Mouse (Mus musculus) heart, embryonic 13.5 days (tissue): Measurements from ENCODE around the gene Agmat. TPM values are rescaled to one million over a fixed set of nuclear protein-coding genes. Genes with fewer than 3 reads are reported as not detected.

Experiments used
- ATAC-seq: fragments of 200-750 bp; cut with Nextera tagmentation; 2 replicates; pipeline ENCODE4 v1.8.0; 2017; ENCODE audit warnings: moderate TSS enrichment; ENCODE audit not compliant: insufficient number of reproducible peaks, low FRiP score, low TSS enrichment; ENCODE audit errors: extremely low read depth
- H3K27ac ChIP-seq: fragments of 300-500 bp; sonication (generic); replicated peaks from 2 replicates; pipeline ENCODE4 v1.5.1; 2015; ENCODE audit warnings: moderate library complexity, mild to moderate bottlenecking, inconsistent platforms
- H3K27me3 ChIP-seq: fragments of 300-500 bp; sonication (generic); replicated peaks from 2 replicates; pipeline ENCODE4 v1.6.1; 2015; ENCODE audit warnings: mild to moderate bottlenecking, inconsistent platforms
- H3K36me3 ChIP-seq: fragments of 300-500 bp; sonication (generic); 2 replicates; pipeline ENCODE4 v1.6.1; 2015; ENCODE audit warnings: mild to moderate bottlenecking, inconsistent platforms
- H3K4me1 ChIP-seq: fragments of 300-500 bp; sonication (generic); 2 replicates; pipeline ENCODE4 v1.6.1; 2015; ENCODE audit warnings: inconsistent platforms
- H3K4me2 ChIP-seq: fragments of 300-500 bp; sonication (generic); 2 replicates; pipeline ENCODE4 v1.6.1; 2015; ENCODE audit warnings: inconsistent platforms, mild to moderate bottlenecking, moderate library complexity
- H3K4me3 ChIP-seq: fragments of 300-500 bp; sonication (generic); 2 replicates; pipeline ENCODE4 v1.5.1; 2015; ENCODE audit warnings: moderate library complexity, mild to moderate bottlenecking, inconsistent platforms
- H3K9ac ChIP-seq: fragments of 300-500 bp; sonication (generic); 2 replicates; pipeline ENCODE4 v1.6.1; 2015; ENCODE audit warnings: inconsistent platforms, mild to moderate bottlenecking, moderate library complexity
- H3K9me3 ChIP-seq: fragments of 300-500 bp; sonication (generic); 2 replicates; pipeline ENCODE4 v1.6.1; 2016; ENCODE audit warnings: inconsistent platforms
- WGBS: fragments of 180-500 bp; shearing (Covaris S2); methylation state at CpG from one replicate; pipeline ENCODE4 v1.1.7; 2015; ENCODE audit warnings: mixed read lengths; 5-methylcytosine and 5-hydroxymethylcytosine counted together
- polyA plus RNA-seq: library from polyadenylated mRNA; unstranded; fragments of >200 nt; fragmentation: Nextera tagmentation; extraction: Ambion mirVana; gene quantifications from 2 replicates; pipeline ENCODE4 v1.2.1, GENCODE M21; 2015

Gene Agmat
- 1.0 and 1.9 TPM in 2 replicates for polyA plus RNA-seq

DNA sequence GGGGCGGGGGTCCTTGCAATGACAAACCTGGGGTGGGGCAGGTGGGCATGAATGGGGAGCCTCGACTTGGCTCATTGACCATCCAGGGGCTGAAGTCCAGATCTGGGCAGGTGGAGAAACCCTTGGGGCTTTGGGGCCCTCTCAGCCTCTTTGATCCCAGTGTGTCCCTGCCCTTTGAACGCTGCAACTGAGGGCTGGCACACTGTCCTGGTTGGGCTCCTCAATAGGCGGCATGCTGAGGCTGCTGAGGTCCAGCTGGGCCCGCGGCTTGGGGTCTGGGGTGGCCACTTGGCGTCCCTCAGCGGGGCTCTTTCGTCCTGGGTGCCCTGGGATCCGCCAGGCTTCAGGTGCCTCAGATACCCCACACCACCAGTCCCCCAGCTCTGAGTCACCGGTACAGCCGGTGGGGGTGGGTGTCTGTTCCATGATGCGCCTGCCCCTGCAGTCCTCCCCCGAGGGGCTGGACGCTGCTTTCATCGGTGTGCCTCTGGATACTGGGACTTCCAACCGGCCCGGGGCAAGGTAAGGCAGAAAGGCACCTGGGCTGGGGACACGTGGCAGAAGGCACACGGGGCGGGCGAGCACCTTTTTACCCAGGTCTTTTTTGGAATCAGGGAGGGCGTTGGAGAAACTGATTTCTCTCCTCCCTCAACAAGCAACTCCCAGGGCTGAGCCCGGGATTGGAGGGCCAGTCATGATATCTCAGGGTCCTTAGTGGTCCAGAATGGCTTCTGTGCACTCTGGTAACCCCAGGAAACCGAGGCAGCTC lies at the start of gene Agmat:
Gene Agmat, plus strand, starts transcription at position 95 of the 769 bp plus-strand sequence.
- 25% methylated on average over 25 of the region's 25 CpGs for WGBS
- H3K4me2 ChIP-seq, result peak within 1 kb of the TSS; percentile 15; the same call in 1 of the 2 replicates
- no peak for ATAC-seq

DNA sequence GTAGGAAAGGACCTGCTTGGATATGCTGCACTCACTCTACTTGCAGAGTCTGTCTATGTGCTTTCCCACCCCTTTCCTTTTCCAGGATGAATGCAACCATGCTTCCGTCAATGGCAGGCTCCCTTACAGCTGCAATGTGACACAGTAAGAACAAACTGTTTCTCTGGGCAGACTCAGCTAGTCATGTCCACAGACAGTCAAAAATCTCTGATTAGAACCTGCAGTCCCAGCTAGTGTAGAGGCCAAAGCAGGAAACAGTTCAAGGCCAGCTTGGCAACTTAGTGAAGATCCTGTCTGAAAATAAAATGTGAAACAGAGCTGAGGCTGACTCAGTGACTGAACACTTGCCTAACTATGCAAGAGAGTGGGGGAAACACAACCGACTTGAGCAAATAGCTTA lies 41.8 kb upstream of the Agmat start:
- Histone ChIP-seq H3K4me2 (no peak overlapping the region), H3K9ac (no peak overlapping the region), H3K4me3 (no peak overlapping the region), H3K4me1 (no peaks in the 10 kb centered on the region), H3K36me3 (peaks cover 100% of the 10 kb centered on the region), H3K9me3 (no peaks in the 10 kb centered on the region), H3K27ac (no peak overlapping the region), H3K27me3 (no peaks in the 10 kb centered on the region)
- no peak for ATAC-seq
- 89% methylated on average over 2 of the region's 2 CpGs for WGBS

More for the DNA sequence above, at the start of gene Agmat:
- H3K9me3 ChIP-seq, result no peaks in the 10 kb centered on the region
- no peak within 1 kb of the TSS for H3K27ac ChIP-seq
- H3K36me3 ChIP-seq, result no peaks in the 10 kb centered on the region
- H3K27me3 ChIP-seq, result peaks cover 10% of the 10 kb centered on the region; the same call in 1 of the 2 replicates
- H3K4me3 ChIP-seq, result no peak within 1 kb of the TSS
- H3K9ac ChIP-seq, result peak within 1 kb of the TSS; percentile 37; the same call in 1 of the 2 replicates
- peaks cover 33% of the 10 kb centered on the region for H3K4me1 ChIP-seq

DNA sequence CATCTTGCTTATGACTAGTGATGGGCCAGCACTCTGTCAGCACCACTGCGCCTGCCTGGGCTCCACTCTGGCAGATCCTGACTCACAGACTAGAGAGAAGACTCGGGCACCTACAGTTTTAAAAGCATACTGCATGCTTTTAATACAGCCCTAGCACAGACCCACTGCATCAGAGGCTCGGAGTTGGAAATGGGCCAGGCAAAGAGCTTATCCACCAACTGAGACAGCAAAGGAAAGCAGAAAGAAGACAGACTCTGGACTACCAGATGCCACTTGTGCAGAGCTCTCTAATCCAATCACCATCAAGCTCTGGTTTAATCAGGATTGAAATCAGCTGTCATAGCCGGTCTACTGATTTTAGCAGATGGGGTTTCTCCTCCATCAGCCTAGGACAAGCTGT lies 41.1 kb upstream of the Agmat start:
- Histone ChIP-seq H3K9me3 (no peaks in the 10 kb centered on the region), H3K36me3 (peaks cover 100% of the 10 kb centered on the region), H3K4me2 (no peak overlapping the region), H3K4me3 (no peak overlapping the region), H3K4me1 (no peaks in the 10 kb centered on the region), H3K27ac (no peak overlapping the region), H3K27me3 (no peaks in the 10 kb centered on the region), H3K9ac (no peak overlapping the region)
- 71% methylated on average over 4 of the region's 4 CpGs for WGBS
- ATAC-seq, result no peak

DNA sequence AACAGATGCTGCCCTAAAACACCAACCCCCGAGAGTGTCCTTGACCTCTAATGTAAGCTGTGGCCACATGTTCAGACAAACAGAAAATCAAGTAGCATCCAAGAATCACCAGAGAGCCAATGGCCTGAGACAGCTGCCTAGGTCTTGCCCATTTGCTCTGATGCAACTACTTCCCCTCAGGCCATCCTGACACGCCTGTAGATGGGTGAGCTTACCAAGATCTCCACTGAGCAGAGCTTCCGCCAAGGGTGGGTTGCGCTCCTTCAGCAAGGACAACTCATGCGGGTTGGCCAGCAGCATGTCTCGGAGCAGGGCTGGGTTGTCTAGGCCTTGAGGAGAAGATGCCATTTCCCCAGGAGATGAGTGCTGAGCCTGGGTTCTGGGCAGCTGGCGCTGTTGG lies 38.5 kb upstream of the Agmat start:
- Histone ChIP-seq H3K9me3 (no peaks in the 10 kb centered on the region), H3K4me2 (no peak overlapping the region), H3K4me1 (no peaks in the 10 kb centered on the region), H3K27ac (no peak overlapping the region), H3K9ac (no peak overlapping the region), H3K27me3 (no peaks in the 10 kb centered on the region), H3K36me3 (peaks cover 100% of the 10 kb centered on the region), H3K4me3 (no peak overlapping the region)
- WGBS, result 90% methylated on average over 7 of the region's 7 CpGs
- no peak for ATAC-seq

DNA sequence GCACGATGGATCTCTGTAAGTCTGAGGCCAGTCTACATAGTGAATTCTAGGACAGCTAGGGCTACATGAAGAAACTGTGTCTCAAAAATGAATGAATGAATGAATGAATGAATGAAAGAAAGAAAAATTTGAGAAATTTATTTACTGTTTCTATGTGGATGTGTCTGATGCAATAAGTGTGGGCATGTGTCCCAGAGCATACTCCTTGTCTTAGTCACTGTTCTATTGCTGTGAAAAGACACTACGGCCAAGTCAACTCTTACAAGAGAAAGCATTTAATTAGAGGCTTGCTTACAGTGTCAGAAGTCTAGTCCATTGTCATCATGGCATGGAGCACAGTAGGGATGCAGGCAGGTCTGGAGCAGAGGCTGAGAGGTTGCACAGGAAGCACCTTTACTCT lies 37.5 kb upstream of the Agmat start:
- Histone ChIP-seq H3K4me2 (no peak overlapping the region), H3K27me3 (no peaks in the 10 kb centered on the region), H3K27ac (no peak overlapping the region), H3K9ac (no peak overlapping the region), H3K36me3 (peaks cover 97% of the 10 kb centered on the region), H3K9me3 (no peaks in the 10 kb centered on the region), H3K4me1 (0 out of 2 replicates have a peak, but pooled peaks cover under 1% of the 10 kb centered on the region), H3K4me3 (no peak overlapping the region)
- ATAC-seq, result no peak
- WGBS, result 94% methylated on average over 2 of the region's 2 CpGs

DNA sequence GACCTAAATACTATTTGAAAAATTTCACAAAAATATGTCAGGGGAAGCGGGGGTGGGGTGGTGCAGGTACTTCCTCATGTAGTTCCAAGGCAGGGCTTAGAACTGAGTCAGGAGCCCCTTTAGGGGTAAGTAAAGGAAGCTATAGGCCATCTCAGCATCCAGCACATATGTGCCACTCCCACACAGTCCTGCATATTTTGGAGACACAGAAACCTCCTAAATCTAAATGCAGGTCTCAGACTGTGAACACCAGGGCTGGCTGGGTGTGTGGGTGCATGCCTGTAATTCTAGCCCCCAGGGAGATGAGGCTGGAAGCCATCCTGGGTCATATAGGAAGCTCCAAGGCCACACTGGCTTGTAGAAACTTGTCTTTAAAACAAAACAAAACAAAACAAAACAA lies 35.2 kb upstream of the Agmat start:
- no peak for ATAC-seq
- 82% methylated on average over 1 of the region's 1 CpGs for WGBS
- Histone ChIP-seq H3K4me2 (no peak overlapping the region), H3K9ac (no peak overlapping the region), H3K36me3 (peaks cover 75% of the 10 kb centered on the region), H3K9me3 (no peaks in the 10 kb centered on the region), H3K27ac (no peak overlapping the region), H3K4me3 (no peak overlapping the region), H3K4me1 (peaks cover 22% of the 10 kb centered on the region), H3K27me3 (no peaks in the 10 kb centered on the region)

DNA sequence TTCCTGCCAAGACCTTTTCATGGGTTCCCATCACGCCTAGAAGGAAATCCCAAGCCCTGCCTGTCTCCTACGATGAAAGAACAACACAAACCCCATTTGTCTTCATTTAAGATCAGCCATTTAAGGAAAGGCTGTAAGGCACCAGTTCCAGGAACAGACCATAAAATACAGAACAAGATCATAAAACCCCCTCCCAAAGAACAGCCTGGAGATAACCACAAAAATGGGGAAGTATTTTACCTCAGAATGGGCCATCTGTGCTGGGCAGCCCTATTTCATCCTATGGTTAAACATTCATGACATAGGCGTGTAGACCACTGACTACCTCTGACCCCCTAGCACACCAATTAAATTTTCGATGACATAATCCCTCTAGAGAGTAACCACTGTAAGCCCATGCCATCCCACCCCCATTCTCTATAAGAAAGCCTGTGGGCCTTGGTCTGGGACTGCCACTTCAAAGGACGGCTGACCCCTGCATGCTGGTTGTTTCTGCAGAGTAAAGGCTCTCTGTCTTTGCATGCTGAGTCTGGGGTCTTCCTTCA lies 32.8 kb upstream of the Agmat start:
- H3K9ac ChIP-seq, result no peak overlapping the region
- H3K36me3 ChIP-seq, result peaks cover 65% of the 10 kb centered on the region
- no peak overlapping the region for H3K4me3 ChIP-seq
- 85% methylated on average over 5 of the region's 5 CpGs for WGBS
- H3K27ac ChIP-seq, result no peak overlapping the region
- H3K9me3 ChIP-seq, result no peaks in the 10 kb centered on the region
- ATAC-seq, result no peak
- no peak overlapping the region for H3K4me2 ChIP-seq
- H3K4me1 ChIP-seq, result peaks cover 30% of the 10 kb centered on the region
- H3K27me3 ChIP-seq, result no peaks in the 10 kb centered on the region

DNA sequence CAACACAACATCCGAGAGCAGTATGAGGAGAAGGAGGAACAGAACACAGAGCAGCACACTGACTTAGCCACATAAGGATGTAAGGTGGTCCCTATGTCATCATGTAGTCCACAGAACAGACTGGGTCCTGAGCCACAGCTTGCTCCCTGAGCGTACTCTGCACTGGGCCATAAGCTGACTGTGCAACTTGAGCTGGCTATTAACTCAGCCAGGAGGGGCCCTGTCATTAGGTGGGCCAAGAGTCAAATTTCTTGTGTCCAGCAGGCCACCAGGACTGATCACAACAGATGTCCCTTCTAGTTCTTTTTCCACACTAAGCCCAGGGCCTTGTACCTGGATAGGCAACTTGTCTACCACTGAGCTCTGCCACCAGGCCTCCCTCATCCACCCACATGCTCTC lies 31.4 kb upstream of the Agmat start:
- Histone ChIP-seq H3K4me3 (no peak overlapping the region), H3K9me3 (no peaks in the 10 kb centered on the region), H3K4me2 (no peak overlapping the region), H3K9ac (peak overlapping the region; percentile 54), H3K27ac (no peak overlapping the region), H3K27me3 (no peaks in the 10 kb centered on the region), H3K4me1 (peaks cover 41% of the 10 kb centered on the region), H3K36me3 (peaks cover 56% of the 10 kb centered on the region)
- ATAC-seq, result no peak
- WGBS, result 79% methylated on average over 2 of the region's 2 CpGs

DNA sequence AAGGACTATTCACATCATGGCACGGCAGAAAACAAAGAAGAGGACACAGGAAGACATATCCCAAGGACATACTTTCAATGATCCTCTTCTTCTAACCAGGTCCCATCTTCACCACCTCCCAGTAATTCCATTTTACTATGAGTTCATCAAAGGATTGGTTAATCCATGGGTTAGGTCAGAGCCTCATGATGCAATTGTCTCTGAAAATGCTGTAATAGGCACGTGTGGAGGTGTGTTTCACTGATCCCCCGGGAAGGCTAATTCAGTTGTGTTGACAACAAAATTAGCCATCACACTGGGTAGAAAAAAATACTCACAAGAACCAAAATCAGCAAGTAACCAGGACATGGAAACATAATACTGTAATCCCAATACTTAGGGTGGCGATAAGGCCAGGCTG lies 28.8 kb upstream of the Agmat start:
- H3K4me1 ChIP-seq, result peaks cover 65% of the 10 kb centered on the region
- ATAC-seq, result no peak
- no peaks in the 10 kb centered on the region for H3K27me3 ChIP-seq
- H3K4me3 ChIP-seq, result no peak overlapping the region
- H3K36me3 ChIP-seq, result peaks cover 36% of the 10 kb centered on the region
- no peak overlapping the region for H3K4me2 ChIP-seq
- 86% methylated on average over 4 of the region's 4 CpGs for WGBS
- H3K9me3 ChIP-seq, result no peaks in the 10 kb centered on the region
- H3K9ac ChIP-seq, result no peak overlapping the region
- H3K27ac ChIP-seq, result no peak overlapping the region

DNA sequence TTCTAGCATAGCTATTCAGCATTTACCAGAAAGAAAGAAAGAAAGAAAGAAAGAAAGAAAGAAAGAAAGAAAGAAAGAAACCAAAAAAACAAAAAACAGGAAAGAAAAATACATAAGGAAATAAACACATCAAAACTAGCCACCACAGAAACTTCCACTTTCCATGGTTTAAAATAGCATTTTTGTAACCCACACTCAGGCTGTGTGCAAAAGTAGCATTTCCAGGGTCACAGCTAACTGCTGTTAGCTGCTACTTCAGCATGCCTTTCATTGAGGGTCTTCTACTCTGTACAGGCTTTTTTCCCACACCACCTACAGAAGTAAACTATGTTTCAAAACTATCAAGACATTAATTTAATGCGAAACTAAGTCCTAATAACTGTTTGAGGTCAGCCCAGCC lies 27.2 kb upstream of the Agmat start:
- WGBS, result 81% methylated on average over 1 of the region's 1 CpGs
- H3K9me3 ChIP-seq, result no peaks in the 10 kb centered on the region
- no peak for ATAC-seq

DNA sequence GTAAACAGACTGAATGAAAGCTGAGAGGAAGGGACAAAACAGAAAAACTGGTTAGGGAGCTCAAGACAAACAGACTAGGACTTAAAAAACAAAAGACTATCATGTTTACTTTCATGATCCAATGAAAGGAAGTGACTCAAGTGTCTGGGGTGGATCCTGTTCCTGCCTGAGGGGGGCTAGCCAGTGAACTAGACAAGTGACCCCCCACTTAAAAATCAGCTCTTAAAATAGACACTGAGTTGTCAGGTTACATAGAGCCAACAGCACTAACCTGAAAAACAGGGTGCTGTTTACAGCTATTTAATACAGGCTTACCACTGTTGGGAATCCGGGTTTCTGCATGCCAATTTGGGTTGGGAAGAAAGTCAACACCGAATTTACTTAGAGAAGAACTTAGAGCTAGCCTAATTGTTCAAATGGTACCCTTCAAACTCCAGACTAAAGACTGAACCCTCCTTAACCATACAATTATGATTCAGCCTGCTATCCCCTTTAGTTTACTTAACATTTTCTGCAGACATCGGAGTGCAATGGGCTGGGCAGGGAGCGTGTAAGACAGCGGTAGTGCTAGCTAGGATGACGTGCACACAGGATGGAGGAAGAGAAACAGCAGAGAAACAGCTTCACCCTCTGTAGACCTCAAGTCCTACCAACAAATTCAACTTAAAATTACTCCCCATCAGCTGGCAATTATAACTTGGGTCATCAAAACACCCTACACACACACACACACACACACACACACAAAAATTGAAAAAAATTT lies 25.5 kb upstream of the Agmat start:
- no peak for ATAC-seq
- H3K9ac ChIP-seq, result peak overlapping the region; percentile 99
- 62% methylated on average over 6 of the region's 6 CpGs for WGBS
- H3K4me3 ChIP-seq, result peak overlapping the region; percentile 82
- H3K36me3 ChIP-seq, result peaks cover 26% of the 10 kb centered on the region
- H3K9me3 ChIP-seq, result no peaks in the 10 kb centered on the region
- H3K27me3 ChIP-seq, result no peaks in the 10 kb centered on the region
- H3K27ac ChIP-seq, result peak overlapping the region; percentile 98
- peaks cover 53% of the 10 kb centered on the region for H3K4me1 ChIP-seq
- peak overlapping the region; percentile 87 for H3K4me2 ChIP-seq

More for the DNA sequence above, 27.2 kb upstream of the Agmat start:
- Histone ChIP-seq H3K4me3 (no peak overlapping the region), H3K27me3 (no peaks in the 10 kb centered on the region), H3K36me3 (peaks cover 26% of the 10 kb centered on the region), H3K4me1 (peaks cover 68% of the 10 kb centered on the region), H3K27ac (no peak overlapping the region), H3K9ac (no peak overlapping the region), H3K4me2 (no peak overlapping the region)
